Mouse (Mus musculus) G1E (cell line): ENCODE data around the gene Scgb1a1. TPM values are rescaled to one million over a fixed set of nuclear protein-coding genes. Genes with fewer than 3 reads are reported as not detected.
"Not testable (repeated sequence)": the region's sequence is repeated elsewhere in the genome, so short reads cannot be mapped to it uniquely, and the experiment has no call there.

ENCODE experiments used
- ATAC-seq: 2 replicates; pipeline ENCODE4 v1.8.0; 2016; ENCODE audit warnings: mild to moderate bottlenecking; ENCODE audit not compliant: insufficient number of reproducible peaks, poor library complexity, low FRiP score, severe bottlenecking; ENCODE audit errors: extremely low read depth
- DNase-seq: peaks from one replicate; pipeline ENCODE4 v3.0.0; 2012; ENCODE audit warnings: low spot score
- H3K27me3 ChIP-seq: 2 replicates; pipeline ENCODE4 v1.6.1; 2012; ENCODE audit warnings: mild to moderate bottlenecking, low read length, inconsistent platforms; ENCODE audit not compliant: insufficient read depth
- H3K36me3 ChIP-seq: replicated peaks from 2 replicates; pipeline ENCODE3; 2012; ENCODE audit warnings: mild to moderate bottlenecking, inconsistent platforms
- H3K4me1 ChIP-seq: 2 replicates; pipeline ENCODE4 v1.6.1; 2012; ENCODE audit warnings: low read depth, low read length, inconsistent platforms, mixed read lengths; ENCODE audit not compliant: insufficient read depth
- H3K4me3 ChIP-seq: 2 replicates; pipeline ENCODE4 v1.5.1; 2012; ENCODE audit warnings: low read depth, mild to moderate bottlenecking, inconsistent platforms, low read length, moderate library complexity, mixed read lengths
- H3K9me3 ChIP-seq: replicated peaks from 2 replicates; pipeline ENCODE4 v1.6.1; 2012; ENCODE audit warnings: inconsistent platforms
- CTCF ChIP-seq: IDR thresholded peaks from 2 replicates; pipeline ENCODE4 v1.5.1; 2012; ENCODE audit warnings: low read depth, low read length, inconsistent platforms, mixed read lengths
- GATA1 ChIP-seq: IDR thresholded peaks from 2 replicates; pipeline ENCODE4 v1.6.1; 2012; ENCODE audit warnings: borderline replicate concordance, low read length, inconsistent platforms, mixed read lengths
- GATA2 ChIP-seq: IDR thresholded peaks from 2 replicates; pipeline ENCODE4 v1.6.1; 2012; ENCODE audit warnings: low read depth, low read length, inconsistent platforms, borderline replicate concordance
- POLR2AphosphoS5 ChIP-seq: IDR thresholded peaks from 2 replicates; pipeline ENCODE4 v1.6.1; 2012; ENCODE audit warnings: low read depth, low read length, inconsistent platforms; ENCODE audit not compliant: insufficient replicate concordance
- TAL1 ChIP-seq: conservative IDR thresholded peaks from 2 replicates; pipeline ENCODE4 v1.6.1; 2012; ENCODE audit warnings: low read depth, low read length, inconsistent platforms, mixed read lengths
- polyA plus RNA-seq: library from polyadenylated mRNA; stranded (reverse); fragments of >175 nt; gene quantifications from 2 replicates; pipeline ENCODE4 v1.2.3, GENCODE M21; 2012
- total RNA-seq, 2 experiments: library from RNA; stranded (forward) in 1 of 2; stranded (reverse) in 1 of 2; fragments of 200-1000 nt in 1 of 2; fragments of >200 nt in 1 of 2; fragmentation: Nextera tagmentation in 1 of 2; gene quantifications; 2 replicates each; pipeline ENCODE4 v1.2.3; 2014 to 2017

The Scgb1a1 gene
- total and polyA plus RNA-seq, 3 experiments: not detected

DNA sequence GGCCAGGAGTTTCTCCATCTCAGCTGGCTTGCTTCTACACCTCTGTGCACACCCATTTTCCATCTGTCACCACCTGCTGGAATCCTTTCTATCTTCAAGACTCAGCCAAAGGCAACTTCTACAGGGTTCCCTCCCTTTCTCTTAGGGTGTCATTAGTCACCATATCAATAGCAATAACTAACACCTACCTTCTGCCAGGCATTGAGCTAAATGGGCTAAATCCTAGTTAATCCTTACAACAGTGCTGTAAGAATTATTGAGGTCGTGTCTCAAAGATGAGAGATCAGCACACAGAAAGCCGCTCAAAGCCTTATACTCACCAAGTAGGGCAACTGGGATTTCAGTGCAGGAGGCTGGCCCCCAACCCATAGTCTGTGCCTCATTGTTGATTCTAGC, 13.3 kb upstream of the Scgb1a1 start:
- no peaks in the 10 kb centered on the region for H3K9me3 ChIP-seq
- H3K36me3 ChIP-seq: no peaks in the 10 kb centered on the region
- peaks cover 21% of the 10 kb centered on the region for H3K4me1 ChIP-seq
- TF ChIP-seq GATA1: no peak
- no peak for TF ChIP-seq TAL1
- TF ChIP-seq CTCF: no peak
- TF ChIP-seq POLR2AphosphoS5: no peak
- TF ChIP-seq GATA2: no peak
- no peak overlapping the region for H3K4me3 ChIP-seq
- DNase-seq: no peak
- H3K27me3 ChIP-seq: peaks cover 58% of the 10 kb centered on the region
- ATAC-seq: no peak

GRCm38 (mm10) chr19:9100297-9101061, 12.7 kb upstream of the Scgb1a1 start:
- TF ChIP-seq POLR2AphosphoS5 (no peak), CTCF (no peak), GATA1 (no peak)
- H3K9me3 ChIP-seq: no peaks in the 10 kb centered on the region
- H3K36me3 ChIP-seq: no peaks in the 10 kb centered on the region
- DNase-seq: no peak
- no peak overlapping the region for H3K4me3 ChIP-seq
- no peak for ATAC-seq
- peaks cover 58% of the 10 kb centered on the region for H3K27me3 ChIP-seq
- H3K4me1 ChIP-seq: peaks cover 17% of the 10 kb centered on the region

GRCm38 (mm10) chr19:9099751-9100150, 12.0 kb upstream of the Scgb1a1 start:
- DNase-seq (no peak), ATAC-seq (no peak)
- TF ChIP-seq POLR2AphosphoS5 (no peak), TAL1 (no peak)
- H3K27me3 ChIP-seq: peaks cover 53% of the 10 kb centered on the region
- H3K4me3 ChIP-seq: no peak overlapping the region
- no peaks in the 10 kb centered on the region for H3K9me3 ChIP-seq
- no peaks in the 10 kb centered on the region for H3K36me3 ChIP-seq
- peaks cover 10% of the 10 kb centered on the region for H3K4me1 ChIP-seq

- Histone ChIP-seq H3K9me3 (no peaks in the 10 kb centered on the region), H3K36me3 (no peaks in the 10 kb centered on the region), H3K4me1 (no peaks in the 10 kb centered on the region; the same call in 1 of the 2 replicates), H3K27me3 (peaks cover 49% of the 10 kb centered on the region), H3K4me3 (no peak overlapping the region)
- no peak for TF ChIP-seq TAL1
- no peak for TF ChIP-seq GATA1
- TF ChIP-seq POLR2AphosphoS5: no peak
- TF ChIP-seq CTCF: no peak
- TF ChIP-seq GATA2: no peak
- DNase-seq: no peak
- ATAC-seq: no peak
Observed at GRCm38 (mm10) chr19:9097441-9097840, 9.7 kb upstream of the Scgb1a1 start.

DNA sequence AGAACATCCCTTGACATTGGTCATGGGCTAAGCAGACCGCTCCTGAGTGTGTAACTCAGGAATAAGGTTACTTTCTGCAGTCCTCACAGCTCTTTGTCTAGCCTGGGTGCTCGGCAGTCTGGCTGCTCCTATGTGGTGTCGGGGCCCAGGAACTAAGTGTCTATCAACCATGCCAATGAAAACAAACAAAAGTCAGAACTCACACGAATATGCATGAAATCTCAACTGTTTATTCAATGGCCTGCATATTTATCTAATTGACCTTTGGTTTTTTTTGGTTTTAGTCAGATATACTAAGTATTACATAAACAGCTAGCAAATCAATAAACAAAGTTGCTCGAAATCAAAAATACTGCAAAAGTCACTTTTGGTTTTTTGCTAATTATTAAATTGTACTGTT, 7.4 kb upstream of the Scgb1a1 start:
- ATAC-seq (no peak), DNase-seq (no peak)
- H3K27me3 ChIP-seq: peaks cover 40% of the 10 kb centered on the region
- TF ChIP-seq GATA1: no peak
- no peak for TF ChIP-seq TAL1
- TF ChIP-seq POLR2AphosphoS5: no peak
- TF ChIP-seq CTCF: no peak
- no peak for TF ChIP-seq GATA2
- no peaks in the 10 kb centered on the region for H3K36me3 ChIP-seq
- no peak overlapping the region for H3K4me3 ChIP-seq
- H3K9me3 ChIP-seq: no peaks in the 10 kb centered on the region
- no peaks in the 10 kb centered on the region; the same call in 1 of the 2 replicates for H3K4me1 ChIP-seq

DNA sequence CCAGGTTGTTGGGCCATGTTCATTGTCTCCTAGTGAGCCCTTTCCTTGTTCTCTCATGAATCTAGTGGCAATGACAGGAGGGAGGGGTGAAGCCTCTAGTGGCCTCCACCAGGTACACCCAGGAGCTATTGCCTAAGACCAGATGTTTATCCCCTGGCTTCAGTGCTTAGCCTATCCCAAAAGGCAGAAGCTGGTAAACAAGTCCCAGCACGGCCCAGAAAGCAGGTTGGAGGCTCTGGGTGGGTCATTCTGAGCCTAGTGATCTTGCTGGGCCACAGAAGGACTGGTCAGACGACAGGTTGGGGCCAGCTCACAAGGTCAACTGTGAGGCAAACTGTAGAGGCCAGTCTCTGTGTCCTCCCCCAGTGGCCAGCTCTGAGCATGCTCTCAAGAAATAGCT, 3.0 kb upstream of the Scgb1a1 start:
- DNase-seq (no peak), ATAC-seq (no peak)
- Histone ChIP-seq H3K4me3 (no peak overlapping the region), H3K36me3 (no peaks in the 10 kb centered on the region), H3K4me1 (peaks cover 3% of the 10 kb centered on the region), H3K9me3 (no peaks in the 10 kb centered on the region), H3K27me3 (peaks cover 47% of the 10 kb centered on the region)
- TF ChIP-seq GATA1 (no peak), CTCF (no peak), GATA2 (no peak), TAL1 (no peak)

- Histone ChIP-seq H3K9me3 (no peaks in the 10 kb centered on the region), H3K27me3 (peaks cover 51% of the 10 kb centered on the region), H3K4me1 (peaks cover 3% of the 10 kb centered on the region), H3K4me3 (no peak overlapping the region), H3K36me3 (no peaks in the 10 kb centered on the region)
- no peak for TF ChIP-seq CTCF
- no peak for TF ChIP-seq POLR2AphosphoS5
- TF ChIP-seq GATA2: no peak
- TF ChIP-seq GATA1: no peak
- TF ChIP-seq TAL1: no peak
- DNase-seq (no peak), ATAC-seq (no peak)
Observed at GRCm38 (mm10) chr19:9090191-9090590, 2.4 kb upstream of the Scgb1a1 start.

DNA sequence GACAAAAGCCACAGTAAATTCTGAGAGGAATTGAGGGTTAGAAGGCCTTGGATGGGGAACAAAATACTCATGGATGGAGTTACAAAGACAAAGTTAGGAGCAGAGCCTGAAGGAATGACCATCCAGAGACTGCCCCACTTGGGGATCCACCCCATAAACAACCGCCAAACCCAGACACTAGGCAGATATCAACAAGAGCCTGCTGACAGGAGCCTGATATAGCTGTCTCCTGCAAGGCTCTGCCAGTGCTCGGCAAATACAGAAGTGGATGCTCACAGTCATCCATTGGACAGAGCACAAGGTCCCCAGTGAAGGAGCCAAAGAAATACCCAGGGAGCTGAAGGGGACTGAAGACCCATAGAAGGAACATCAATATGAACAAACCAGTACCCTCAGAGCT, 3.9 kb downstream of the Scgb1a1 start:
- not testable (repeated sequence) for H3K36me3 ChIP-seq
- Histone ChIP-seq H3K27me3 (peaks cover 38% of the 10 kb centered on the region), H3K4me1 (peaks cover 28% of the 10 kb centered on the region)

More for the DNA sequence above, 3.9 kb downstream of the Scgb1a1 start:
- ATAC-seq, H3K9me3 ChIP-seq, H3K4me3 ChIP-seq, DNase-seq: not testable (repeated sequence)
